ENCODE assay signal across 9 mouse cellular contexts in the genomic region with DNA sequence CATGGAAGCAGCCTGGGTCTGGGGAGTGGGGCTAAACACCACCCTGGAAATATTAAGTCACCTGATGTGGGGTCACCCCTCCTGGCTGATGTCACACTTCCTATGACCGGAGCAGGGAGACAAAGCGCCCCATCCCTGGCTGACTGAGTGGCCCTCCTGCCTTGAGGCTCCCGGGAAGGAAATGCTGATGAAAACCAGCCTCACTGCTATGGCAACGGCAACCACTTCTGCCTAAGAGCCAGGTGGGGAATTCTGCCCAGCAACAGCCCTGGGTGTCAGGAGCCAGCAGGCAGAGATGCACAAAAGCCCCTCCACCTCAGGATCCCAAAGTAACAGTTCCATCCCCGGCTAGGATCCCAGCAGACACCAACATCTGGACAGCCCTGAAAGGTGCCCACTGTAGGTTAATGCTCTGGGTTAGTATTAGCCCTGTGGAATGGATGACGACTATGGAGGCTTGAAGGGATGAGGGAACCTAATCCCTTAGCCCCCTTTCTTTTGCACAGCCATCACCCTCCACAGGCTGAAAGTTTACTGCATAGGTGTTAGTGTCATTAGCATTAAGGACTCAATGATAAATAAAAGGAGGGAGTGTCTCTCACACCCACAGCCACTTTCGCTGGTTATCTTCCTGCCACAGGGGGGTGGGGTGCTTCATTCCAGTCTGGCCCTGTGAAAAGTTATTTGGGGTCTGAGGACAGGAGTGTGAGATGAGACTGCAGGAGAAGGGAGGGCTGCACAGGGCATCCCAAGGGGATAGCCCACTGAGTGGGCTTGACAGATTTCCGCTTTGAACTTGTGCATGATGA. TPM values are rescaled to one million over a fixed set of nuclear protein-coding genes. Genes with fewer than 3 reads are reported as not detected.
DNase-seq lines count a peak whose midpoint lies in the region; ATAC-seq lines count a peak whose summit lies in the region.
"Had no signal": no experiment of that assay in that cellular context is flagged by ENCODE, and none has a peak within 500 bp of the region (broad histone marks: within the 10 kb centered on the region; RNA-seq: fewer than 3 reads in every experiment).

No protein-coding gene starts in this region.

- no peak overlapping the region for H3K4me3 ChIP-seq in neural tube, embryonic 15.5 days (replicated peaks)
- H3K4me3 ChIP-seq: erythroblast, embryonic 14.5 days had no signal

- peak overlapping the region; percentile 65 for H3K27ac ChIP-seq in neural tube, embryonic 15.5 days (replicated peaks)

- peaks cover 61% of the 10 kb centered on the region for H3K4me1 ChIP-seq in neural tube, embryonic 15.5 days

- 0 out of 2 replicates have a peak overlapping the region, but pooled peaks have one; percentile 8 for H3K9ac ChIP-seq in neural tube, embryonic 15.5 days (replicated peaks)

- no peaks in the 10 kb centered on the region for H3K36me3 ChIP-seq in neural tube, embryonic 15.5 days

- no peaks in the 10 kb centered on the region for H3K27me3 ChIP-seq in neural tube, embryonic 15.5 days (replicated peaks)

- ATAC-seq in neural tube, embryonic 15.5 days (ENCODE audit: low FRiP score): peak; percentile 42

- H3K9me3 ChIP-seq in neural tube, embryonic 15.5 days (replicated peaks): no peaks in the 10 kb centered on the region

- 11% methylated on average over 8 of the region's 8 CpGs for WGBS in neural tube, embryonic 15.5 days

- peak; percentile 73 for DNase-seq in embryo, embryonic 10 days (ENCODE audit: low spot score)
- no peak for DNase-seq in embryo, embryonic 9.5 days (ENCODE audit: extremely low spot score)
- DNase-seq in right cerebral cortex, postnatal 25 days: peak; percentile 52
- DNase-seq in right cerebral cortex, adult 18-20 months: no peak
- DNase-seq in liver: peak; percentile 7
- no peak for DNase-seq in frontal cortex, adult 2 months (ENCODE audit: extremely low spot score in 1 of 2, low spot score in 1 of 2)
- DNase-seq in layer of hippocampus, adult 9-11 months: no peak

- peak overlapping the region; percentile 19 for H3K4me2 ChIP-seq in neural tube, embryonic 15.5 days

RNA-seq across cellular contexts. Expression of gene Nkain1, which starts 21.5 kb away (rescaled TPM):
- polyA plus RNA-seq in neural tube, embryonic 15.5 days (2015; fragmentation: Nextera tagmentation; extraction: Ambion mirVana): 7.9 and 11.0 TPM in 2 replicates
- polyA plus RNA-seq in frontal cortex, adult 2 months (2012; rRNA removed): 31.9 and 34.2 TPM in 2 replicates
- polyA plus RNA-seq: erythroblast, embryonic 14.5 days had no signal

Comparison
In these comparisons a context has a peak if more than half of its experiments do, and no peak if none do; other contexts are left out.
1. DNase-seq: peak in embryo, embryonic 10 days (single experiment), right cerebral cortex, postnatal 25 days (single experiment) and liver (single experiment); none in embryo, embryonic 9.5 days (single experiment), right cerebral cortex, adult 18-20 months (single experiment), frontal cortex, adult 2 months (0 of 2) and layer of hippocampus, adult 9-11 months (single experiment).